Mouse (Mus musculus): ENCODE measurements around the gene Olfr736. TPM values are rescaled to one million over a fixed set of nuclear protein-coding genes. Genes with fewer than 3 reads are reported as not detected.

Olfr736 gene
- not detected in 2 replicates for polyA plus RNA-seq (2014; fragmentation: Nextera tagmentation; extraction: Ambion mirVana)

GRCm38 (mm10) chr14:50380863-50381262, at the start of gene Olfr736:
Gene Olfr736 (plus strand): TSS chr14:50381163.
- WGBS, result 70% methylated on average over 2 of the region's 2 CpGs
- DNase-seq, result no peak
- Histone ChIP-seq H3K9ac (no peak within 1 kb of the TSS), H3K27me3 (ENCODE audit: insufficient read depth, low read length) (no peaks in the 10 kb centered on the region), H3K9me3 (ENCODE audit: low read depth, low read length) (no peaks in the 10 kb centered on the region), H3K36me3 (ENCODE audit: insufficient read depth) (no peaks in the 10 kb centered on the region), H3K4me3 (ENCODE audit: low read depth, low read length) (no peak within 1 kb of the TSS), H3K4me1 (ENCODE audit: insufficient read depth) (no peaks in the 10 kb centered on the region), H3K27ac (ENCODE audit: low read depth) (no peak within 1 kb of the TSS), H3K4me2 (no peak within 1 kb of the TSS)
- no peak for TF ChIP-seq CTCF (IDR thresholded peaks at IDR 0.05; ENCODE audit: low read depth)
- no peak for ATAC-seq (ENCODE audit: insufficient read depth)

GRCm38 (mm10) chr14:50348796-50349195, 32.2 kb upstream of the Olfr736 start, which contains the start of gene Olfr735:
Gene Olfr735 (minus strand): TSS chr14:50348872.
- H3K27ac ChIP-seq (ENCODE audit: low read depth), result no peak within 1 kb of the TSS
- no peak for ATAC-seq (ENCODE audit: insufficient read depth)
- 66% methylated on average over 2 of the region's 2 CpGs for WGBS

GRCm38 (mm10) chr14:50352438-50352837, 28.5 kb upstream of the Olfr736 start:
- 44% methylated on average over 3 of the region's 3 CpGs for WGBS
- no peaks in the 10 kb centered on the region for H3K36me3 ChIP-seq (ENCODE audit: insufficient read depth)
- TF ChIP-seq CTCF (IDR thresholded peaks at IDR 0.05; ENCODE audit: low read depth), result peak; percentile 37
- no peak for ATAC-seq (ENCODE audit: insufficient read depth)
- H3K4me1 ChIP-seq (ENCODE audit: insufficient read depth), result no peaks in the 10 kb centered on the region
- no peak overlapping the region for H3K27ac ChIP-seq (ENCODE audit: low read depth)
- DNase-seq, result peak; percentile 17
- H3K9ac ChIP-seq, result no peak overlapping the region
- no peak overlapping the region for H3K4me3 ChIP-seq (ENCODE audit: low read depth, low read length)
- no peak overlapping the region for H3K4me2 ChIP-seq
- no peaks in the 10 kb centered on the region for H3K27me3 ChIP-seq (ENCODE audit: insufficient read depth, low read length)
- H3K9me3 ChIP-seq (ENCODE audit: low read depth, low read length), result no peaks in the 10 kb centered on the region

More at GRCm38 (mm10) chr14:50348796-50349195, 32.2 kb upstream of the Olfr736 start, which contains the start of gene Olfr735:
- Histone ChIP-seq H3K36me3 (ENCODE audit: insufficient read depth) (no peaks in the 10 kb centered on the region), H3K9ac (no peak within 1 kb of the TSS), H3K4me2 (no peak within 1 kb of the TSS), H3K4me3 (ENCODE audit: low read depth, low read length) (no peak within 1 kb of the TSS), H3K9me3 (ENCODE audit: low read depth, low read length) (no peaks in the 10 kb centered on the region), H3K27me3 (ENCODE audit: insufficient read depth, low read length) (no peaks in the 10 kb centered on the region), H3K4me1 (ENCODE audit: insufficient read depth) (no peaks in the 10 kb centered on the region)
- DNase-seq, result no peak
- no peak for TF ChIP-seq CTCF (IDR thresholded peaks at IDR 0.05; ENCODE audit: low read depth)

GRCm38 (mm10) chr14:50356725-50357124, 24.2 kb upstream of the Olfr736 start:
- DNase-seq, result no peak
- no peak overlapping the region for H3K4me2 ChIP-seq
- no peaks in the 10 kb centered on the region for H3K36me3 ChIP-seq (ENCODE audit: insufficient read depth)
- no peaks in the 10 kb centered on the region for H3K27me3 ChIP-seq (ENCODE audit: insufficient read depth, low read length)
- no peaks in the 10 kb centered on the region for H3K4me1 ChIP-seq (ENCODE audit: insufficient read depth)
- 73% methylated on average over 2 of the region's 2 CpGs for WGBS
- no peak overlapping the region for H3K27ac ChIP-seq (ENCODE audit: low read depth)
- TF ChIP-seq CTCF (IDR thresholded peaks at IDR 0.05; ENCODE audit: low read depth), result no peak
- no peaks in the 10 kb centered on the region for H3K9me3 ChIP-seq (ENCODE audit: low read depth, low read length)
- H3K4me3 ChIP-seq (ENCODE audit: low read depth, low read length), result no peak overlapping the region
- H3K9ac ChIP-seq, result no peak overlapping the region
- no peak for ATAC-seq (ENCODE audit: insufficient read depth)

GRCm38 (mm10) chr14:50357593-50357992, 23.4 kb upstream of the Olfr736 start, which contains the start of gene Tlr11:
Gene Tlr11 (plus strand): TSS chr14:50357914.
- Histone ChIP-seq H3K27ac (ENCODE audit: low read depth) (no peak within 1 kb of the TSS), H3K4me1 (ENCODE audit: insufficient read depth) (no peaks in the 10 kb centered on the region), H3K9ac (no peak within 1 kb of the TSS), H3K4me3 (ENCODE audit: low read depth, low read length) (no peak within 1 kb of the TSS), H3K9me3 (ENCODE audit: low read depth, low read length) (no peaks in the 10 kb centered on the region), H3K36me3 (ENCODE audit: insufficient read depth) (no peaks in the 10 kb centered on the region), H3K27me3 (ENCODE audit: insufficient read depth, low read length) (no peaks in the 10 kb centered on the region), H3K4me2 (no peak within 1 kb of the TSS)
- DNase-seq (no peak), ATAC-seq (ENCODE audit: insufficient read depth) (no peak)
- TF ChIP-seq CTCF (IDR thresholded peaks at IDR 0.05; ENCODE audit: low read depth), result no peak
- WGBS, result 81% methylated on average over 2 of the region's 2 CpGs

GRCm38 (mm10) chr14:50360480-50360879, 20.5 kb upstream of the Olfr736 start:
- H3K27ac ChIP-seq (ENCODE audit: low read depth), result no peak overlapping the region
- WGBS, result 85% methylated on average over 3 of the region's 3 CpGs
- H3K9ac ChIP-seq, result no peak overlapping the region
- no peaks in the 10 kb centered on the region for H3K4me1 ChIP-seq (ENCODE audit: insufficient read depth)
- TF ChIP-seq CTCF (IDR thresholded peaks at IDR 0.05; ENCODE audit: low read depth), result no peak
- DNase-seq (no peak), ATAC-seq (ENCODE audit: insufficient read depth) (no peak)
- no peaks in the 10 kb centered on the region for H3K27me3 ChIP-seq (ENCODE audit: insufficient read depth, low read length)
- no peak overlapping the region for H3K4me3 ChIP-seq (ENCODE audit: low read depth, low read length)
- no peak overlapping the region for H3K4me2 ChIP-seq
- no peaks in the 10 kb centered on the region for H3K9me3 ChIP-seq (ENCODE audit: low read depth, low read length)
- no peaks in the 10 kb centered on the region for H3K36me3 ChIP-seq (ENCODE audit: insufficient read depth)

GRCm38 (mm10) chr14:50363561-50363960, 17.4 kb upstream of the Olfr736 start:
- Histone ChIP-seq H3K36me3 (ENCODE audit: insufficient read depth) (no peaks in the 10 kb centered on the region), H3K27ac (ENCODE audit: low read depth) (no peak overlapping the region), H3K9me3 (ENCODE audit: low read depth, low read length) (no peaks in the 10 kb centered on the region), H3K4me1 (ENCODE audit: insufficient read depth) (no peaks in the 10 kb centered on the region), H3K4me3 (ENCODE audit: low read depth, low read length) (no peak overlapping the region), H3K27me3 (ENCODE audit: insufficient read depth, low read length) (no peaks in the 10 kb centered on the region), H3K9ac (no peak overlapping the region), H3K4me2 (no peak overlapping the region)
- no peak for ATAC-seq (ENCODE audit: insufficient read depth)
- WGBS, result 82% methylated on average over 2 of the region's 2 CpGs
- no peak for DNase-seq
- no peak for TF ChIP-seq CTCF (IDR thresholded peaks at IDR 0.05; ENCODE audit: low read depth)

GRCm38 (mm10) chr14:50407268-50407667, 26.3 kb downstream of the Olfr736 start, which contains the start of gene Olfr738:
Gene Olfr738 (plus strand): TSS chr14:50407568.
- Histone ChIP-seq H3K27me3 (ENCODE audit: insufficient read depth, low read length) (no peaks in the 10 kb centered on the region), H3K4me3 (ENCODE audit: low read depth, low read length) (no peak within 1 kb of the TSS), H3K9ac (no peak within 1 kb of the TSS), H3K36me3 (ENCODE audit: insufficient read depth) (no peaks in the 10 kb centered on the region), H3K4me1 (ENCODE audit: insufficient read depth) (no peaks in the 10 kb centered on the region), H3K4me2 (no peak within 1 kb of the TSS), H3K27ac (ENCODE audit: low read depth) (no peak within 1 kb of the TSS), H3K9me3 (ENCODE audit: low read depth, low read length) (no peaks in the 10 kb centered on the region)
- DNase-seq (no peak), ATAC-seq (ENCODE audit: insufficient read depth) (no peak)
- no peak for TF ChIP-seq CTCF (IDR thresholded peaks at IDR 0.05; ENCODE audit: low read depth)
- WGBS, result 63% methylated on average over 1 of the region's 1 CpGs
